ENCODE assay signal across 19 mouse cellular contexts in genomic region chr4:32220961-32221360, GRCm38 (mm10). TPM values are rescaled to one million over a fixed set of nuclear protein-coding genes. Genes with fewer than 3 reads are reported as not detected.
A peak's percentile ranks its signal among the peaks of the same experiment; 100 is the strongest.
DNase-seq lines count a peak whose midpoint lies in the region; ATAC-seq and TF ChIP-seq lines count a peak whose summit lies in the region.
"Had no signal": no experiment of that assay in that cellular context is flagged by ENCODE, and none has a peak within 500 bp of the region (broad histone marks: within the 10 kb centered on the region; RNA-seq: fewer than 3 reads in every experiment).

No protein-coding gene starts in this region.

- no peaks in the 10 kb centered on the region for H3K9me3 ChIP-seq in lung, postnatal 0 days (ENCODE audit: low read length)
- H3K9me3 ChIP-seq: embryonic facial prominence, embryonic 12.5 days; heart, embryonic 10.5 days; hindbrain, embryonic 12.5 days; intestine, embryonic 15.5 days; lung, embryonic 15.5 days; neural tube, embryonic 13.5 days had no signal

- no peak for TF ChIP-seq EP300 in lung, postnatal 0 days (IDR thresholded peaks at IDR 0.05)

- intact Hi-C loops in gastrocnemius, adult 2 months (cut with DNase I): no loop called here
- intact Hi-C loops in gastrocnemius, postnatal 14 days (cut with DNase I; ENCODE audit: low total_unique reads): no loop called here

- H3K27ac ChIP-seq in gastrocnemius, adult 2 months: no peak overlapping the region
- H3K27ac ChIP-seq in lung, postnatal 0 days (ENCODE audit: low read length): no peak overlapping the region
- H3K27ac ChIP-seq in bone marrow, adult 2 months (ENCODE audit: control insufficient read depth, insufficient read depth, low read depth, low read length, poor library complexity): peak overlapping the region; percentile 61; the same call in 1 of the 2 replicates
- H3K27ac ChIP-seq: embryonic facial prominence, embryonic 12.5 days; heart, embryonic 10.5 days; hindbrain, embryonic 12.5 days; intestine, embryonic 15.5 days had no signal

- H3K9ac ChIP-seq in lung, postnatal 0 days (replicated peaks; ENCODE audit: low read depth): no peak overlapping the region
- H3K9ac ChIP-seq: embryonic facial prominence, embryonic 12.5 days; hindbrain, embryonic 12.5 days; intestine, embryonic 15.5 days; lung, embryonic 15.5 days; neural tube, embryonic 13.5 days had no signal

- H3K4me1 ChIP-seq in lung, postnatal 0 days (ENCODE audit: insufficient read depth, low read depth, low read length): no peaks in the 10 kb centered on the region
- peaks cover 5% of the 10 kb centered on the region for H3K4me1 ChIP-seq in bone marrow, adult 2 months (ENCODE audit: control insufficient read depth, insufficient read depth, low read length)
- H3K4me1 ChIP-seq: intestine, embryonic 15.5 days had no signal

- peak; percentile 30; the same call in 1 of the 2 replicates for ATAC-seq in lung, postnatal 0 days
- ATAC-seq: intestine, embryonic 15.5 days had no signal

- DNase-seq in gastrocnemius, adult 2 months: peak; percentile 45
- no peak for DNase-seq in gastrocnemius, adult 8-10 months (ENCODE audit: low spot score in 2 of 2)
- DNase-seq in lung, postnatal 0 days (ENCODE audit: low spot score): no peak
- DNase-seq in lung, postnatal 4 days: no peak
- peak; percentile 45 for DNase-seq in gastrocnemius, postnatal 14 days
- no peak for DNase-seq in thymus, postnatal 14 days
- no peak for DNase-seq in kidney, postnatal 10 days
- DNase-seq: adrenal gland, adult 2 months; cerebellum, adult 2 months; kidney, postnatal 14 days; layer of hippocampus, adult 9-11 months had no signal

- 60% methylated on average over 6 of the region's 6 CpGs for WGBS in lung, postnatal 0 days
- WGBS in bone marrow, adult 2 months: 73% methylated on average over 6 of the region's 6 CpGs

- no peaks in the 10 kb centered on the region for H3K36me3 ChIP-seq in lung, postnatal 0 days (ENCODE audit: insufficient read depth, low read length)
- H3K36me3 ChIP-seq: embryonic facial prominence, embryonic 12.5 days; heart, embryonic 10.5 days; hindbrain, embryonic 12.5 days; intestine, embryonic 15.5 days; lung, embryonic 15.5 days; neural tube, embryonic 13.5 days had no signal

- H3K27me3 ChIP-seq in lung, postnatal 0 days (replicated peaks; ENCODE audit: insufficient read depth, low read length): no peaks in the 10 kb centered on the region
- H3K27me3 ChIP-seq: hindbrain, embryonic 12.5 days; lung, embryonic 15.5 days; neural tube, embryonic 13.5 days had no signal

- no peak for TF ChIP-seq CTCF in gastrocnemius, adult 2 months (IDR thresholded peaks at IDR 0.05)
- no peak for TF ChIP-seq CTCF in lung, postnatal 0 days (IDR thresholded peaks at IDR 0.05)
- TF ChIP-seq CTCF in bone marrow, adult 2 months (IDR thresholded peaks at IDR 0.05; ENCODE audit: control insufficient read depth, insufficient read depth, low read length): no peak

- TF ChIP-seq POLR2A in bone marrow, adult 2 months (IDR thresholded peaks at IDR 0.05; ENCODE audit: borderline replicate concordance, control insufficient read depth, low read depth, low read length): no peak

- no peak overlapping the region for H3K4me3 ChIP-seq in gastrocnemius, adult 2 months
- H3K4me3 ChIP-seq in lung, postnatal 0 days (ENCODE audit: low read depth, low read length): no peak overlapping the region
- H3K4me3 ChIP-seq in bone marrow, adult 2 months (replicated peaks; ENCODE audit: control insufficient read depth, low read depth, low read length): no peak overlapping the region
- H3K4me3 ChIP-seq: embryonic facial prominence, embryonic 12.5 days; heart, embryonic 10.5 days; hindbrain, embryonic 12.5 days; intestine, embryonic 15.5 days; lung, embryonic 15.5 days; neural tube, embryonic 13.5 days had no signal

- no peak overlapping the region for H3K4me2 ChIP-seq in lung, postnatal 0 days (replicated peaks; ENCODE audit: low read depth, low read length)
- H3K4me2 ChIP-seq: embryonic facial prominence, embryonic 12.5 days; hindbrain, embryonic 12.5 days; intestine, embryonic 15.5 days; lung, embryonic 15.5 days; neural tube, embryonic 13.5 days had no signal

RNA-seq across cellular contexts. Expression of gene Bach2, which starts 17.6 kb away (rescaled TPM):
- 1 to 10 TPM; 2.3 to 4.3 TPM for total RNA-seq in gastrocnemius, adult 2 months (2021)
- total RNA-seq in gastrocnemius, adult 8-10 months (2022): 1 to 10 TPM in 3 of 4 experiments, under 1 TPM in 1; 0.96 to 3.2 (median 2.4) TPM
- 8.7 and 8.8 TPM in 2 replicates for polyA plus RNA-seq in lung, postnatal 0 days (2015; fragmentation: Nextera tagmentation; extraction: Ambion mirVana)
- 36.4 and 57.6 TPM in 2 replicates for polyA plus RNA-seq in bone marrow, adult 2 months (2011; ENCODE audit: insufficient read depth, insufficient read length, low replicate concordance, missing spikeins)
- 1 to 10 TPM; 4.7 to 6.4 TPM for total RNA-seq in gastrocnemius, postnatal 14 days (2021)
- total RNA-seq: MEL had no signal

Comparison
In these comparisons a context has a peak if more than half of its experiments do, and no peak if none do; other contexts are left out.
1. DNase-seq: peak in gastrocnemius, adult 2 months (single experiment) and gastrocnemius, postnatal 14 days (single experiment); none in gastrocnemius, adult 8-10 months (0 of 2), lung, postnatal 0 days (single experiment), lung, postnatal 4 days (0 of 2), thymus, postnatal 14 days (single experiment) and kidney, postnatal 10 days (single experiment).